Mouse (Mus musculus) E14TG2a.4 (cell line): Measurements from ENCODE around the gene Atxn3.

Experiments
- CTCF ChIP-seq: conservative IDR thresholded peaks from 2 replicates; pipeline ENCODE4 v1.5.1; 2014; ENCODE audit warnings: low read length
- POU5F1 ChIP-seq: IDR thresholded peaks from 2 replicates; pipeline ENCODE4 v1.6.1; 2014; ENCODE audit warnings: low read length, borderline replicate concordance

DNA sequence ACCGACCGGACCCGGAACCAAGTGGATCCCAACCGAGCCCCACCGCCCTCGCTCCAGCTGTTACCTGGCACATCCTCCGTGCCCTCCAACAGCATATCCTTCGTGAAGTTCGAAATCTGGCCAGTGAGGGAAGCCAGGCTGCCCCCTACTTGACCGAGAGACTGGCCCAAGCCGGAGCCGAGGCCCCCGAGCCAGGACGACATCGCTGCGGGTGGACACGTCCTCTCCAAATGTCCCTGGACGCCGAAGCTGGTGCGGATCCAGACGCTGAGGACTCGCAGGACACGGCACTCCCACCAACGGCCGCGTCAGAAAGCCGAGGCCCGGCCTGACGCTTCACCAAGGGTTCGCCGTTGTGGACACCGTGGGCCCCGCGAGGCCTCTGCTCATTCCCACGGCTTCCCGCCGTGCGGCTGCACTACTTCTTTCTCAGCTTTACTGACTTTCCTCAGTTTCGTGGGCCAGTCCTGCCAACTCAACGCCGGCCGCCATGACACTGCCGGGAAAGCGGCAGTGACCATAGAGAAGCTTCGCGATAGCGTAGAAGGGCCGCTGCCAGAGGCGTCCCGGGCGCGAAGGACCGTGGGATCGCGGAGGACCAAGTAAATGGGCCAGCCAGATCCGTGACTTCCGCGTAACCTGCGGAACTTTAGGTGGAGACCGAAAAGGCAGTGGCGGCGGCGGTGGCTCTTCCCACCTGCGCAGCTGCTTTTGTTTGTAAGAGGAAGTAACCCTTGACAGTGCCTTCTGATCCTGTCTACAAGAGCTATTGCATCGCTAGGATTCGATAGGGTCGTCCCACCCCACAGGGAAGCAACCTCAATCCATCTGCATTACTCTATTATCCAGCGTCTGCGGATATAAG, 45.2 kb downstream of the Atxn3 start, which contains the start of gene Trip11:
- TF ChIP-seq CTCF (no peak), POU5F1 (no peak)
